Mouse (Mus musculus) layer of hippocampus, postnatal 25 days (tissue): ENCODE measurements around the gene Agap2. TPM values are rescaled to one million over a fixed set of nuclear protein-coding genes. Genes with fewer than 3 reads are reported as not detected.
"Not testable (repeated sequence)": the region's sequence is repeated elsewhere in the genome, so short reads cannot be mapped to it uniquely, and the experiment has no call there.

Experiments used
- DNase-seq, 2 experiments: peaks; one replicate each; pipeline ENCODE4 v3.0.0; 2022; ENCODE audit warnings: mixed read lengths in 2 of 2, low spot score in 1 of 2; ENCODE audit errors: extremely low spot score in 1 of 2
- total RNA-seq, 2 experiments: library from RNA; stranded (reverse); gene quantifications; 2 replicates each; pipeline ENCODE4 v1.2.3; 2021

Agap2 gene
- total RNA-seq, 2 experiments from 2014 or later: 754 to 837 TPM

DNA sequence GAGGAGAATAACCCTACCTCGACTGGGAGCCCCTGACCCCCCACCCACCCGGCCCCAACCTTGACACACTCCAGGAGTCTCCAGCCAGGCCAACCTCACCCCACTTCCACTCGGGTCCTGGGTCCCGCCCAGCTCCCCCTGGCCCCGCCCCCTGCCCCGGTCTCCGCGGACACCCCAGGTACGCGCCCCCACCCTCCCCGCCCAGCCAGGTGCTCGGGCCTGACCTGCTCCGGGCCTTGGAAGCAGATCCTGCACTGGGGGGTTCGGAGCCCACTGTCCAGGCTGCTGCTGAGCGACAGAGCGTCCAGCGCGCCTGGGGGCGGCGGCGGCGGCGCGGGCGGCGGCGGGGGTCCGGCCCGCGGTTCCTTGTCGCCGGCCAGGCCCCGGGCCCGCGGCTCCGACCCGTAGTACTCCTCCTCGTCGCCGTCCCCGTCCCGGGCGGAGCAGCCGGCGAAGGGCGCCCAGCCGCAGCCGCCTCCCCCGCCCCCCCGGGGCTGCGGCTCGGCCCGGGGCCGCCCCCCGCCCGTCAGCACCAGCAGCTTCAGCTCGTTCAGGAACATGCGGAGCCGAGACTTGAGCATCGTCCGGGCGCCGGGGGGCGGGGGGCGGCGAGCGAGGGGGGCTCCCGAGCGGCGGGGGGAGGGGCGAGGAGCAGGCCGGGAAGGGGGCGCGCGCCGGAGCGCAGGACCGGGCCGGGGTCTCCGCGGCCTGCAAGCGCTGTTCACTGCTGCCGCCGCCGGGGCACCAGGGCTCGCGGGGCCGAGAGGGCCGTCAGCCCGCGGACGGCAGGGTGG, 15.7 kb upstream of the Agap2 start:
- peak in 1 of 2 experiments; percentile 35 for DNase-seq

DNA sequence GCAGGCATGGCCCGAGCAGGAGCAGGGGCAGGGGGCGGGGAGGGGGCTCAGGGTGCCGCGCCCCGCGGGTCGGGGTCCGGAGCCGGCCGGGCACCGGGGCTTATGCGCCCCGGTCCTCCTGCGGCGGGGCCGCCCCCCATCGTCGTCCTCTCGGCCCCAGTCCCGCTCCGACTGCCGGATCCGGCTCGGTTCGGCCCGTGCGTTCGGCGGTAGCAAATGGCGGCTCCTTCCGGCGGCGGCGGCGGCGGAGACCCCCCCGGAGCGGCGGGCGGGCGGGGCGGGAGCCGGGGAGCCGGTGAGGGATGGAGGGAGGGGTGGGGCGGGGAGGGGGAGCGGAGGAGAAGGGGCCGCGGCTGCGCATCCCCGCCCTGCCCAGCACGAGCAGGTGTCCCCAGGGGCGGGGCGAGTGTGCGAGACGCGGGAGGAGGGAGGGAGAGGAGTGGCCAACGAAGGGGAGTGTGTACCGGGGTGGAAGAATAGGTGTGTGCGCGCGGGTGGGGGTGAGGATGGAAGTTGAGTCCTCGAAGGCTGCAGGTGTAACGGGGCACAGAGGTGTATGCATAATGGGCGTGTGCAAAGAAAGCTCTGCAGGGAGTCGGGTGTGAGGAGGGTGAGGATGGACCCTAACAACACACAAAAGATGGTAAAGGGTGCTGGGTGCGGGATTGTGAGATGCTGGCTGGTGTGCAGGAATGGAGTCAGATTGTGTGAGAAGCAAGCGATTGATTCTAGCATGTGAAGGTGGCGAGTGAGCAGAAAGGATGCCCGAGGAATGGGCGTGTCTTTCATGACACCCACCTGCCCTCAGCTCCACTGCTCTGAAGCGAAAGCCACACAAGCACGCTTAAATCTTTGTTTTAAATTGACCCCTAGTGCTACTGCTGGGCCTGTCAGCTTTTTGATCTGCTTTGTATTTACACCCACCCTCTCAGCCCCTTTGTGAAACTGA, 14.8 kb upstream of the Agap2 start, which contains the start of gene March9:
Gene March9, minus strand, starts transcription at position 217 of the 949 bp plus-strand sequence.
- DNase-seq: peak; percentile 63 to 64

DNA sequence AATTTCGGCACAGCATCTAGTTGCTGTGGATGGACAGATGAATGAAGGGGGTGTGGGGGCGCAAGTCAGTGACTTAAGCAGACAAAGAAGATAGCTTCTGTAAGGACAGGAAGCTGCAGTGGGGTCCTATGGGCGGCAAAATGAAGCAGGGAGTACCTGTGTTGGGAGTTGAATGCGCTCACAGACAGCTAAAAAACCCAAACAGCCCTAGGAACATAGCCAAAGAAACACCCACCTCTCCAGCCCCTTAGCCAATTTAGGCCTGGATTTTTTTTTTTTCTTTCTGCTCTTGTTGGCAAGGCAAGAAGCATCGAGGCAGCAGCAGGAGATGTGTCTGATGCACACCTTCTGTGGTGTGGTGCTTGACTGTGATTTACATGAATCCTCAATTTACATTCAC, 14.0 kb upstream of the Agap2 start:
- DNase-seq: no peak

DNA sequence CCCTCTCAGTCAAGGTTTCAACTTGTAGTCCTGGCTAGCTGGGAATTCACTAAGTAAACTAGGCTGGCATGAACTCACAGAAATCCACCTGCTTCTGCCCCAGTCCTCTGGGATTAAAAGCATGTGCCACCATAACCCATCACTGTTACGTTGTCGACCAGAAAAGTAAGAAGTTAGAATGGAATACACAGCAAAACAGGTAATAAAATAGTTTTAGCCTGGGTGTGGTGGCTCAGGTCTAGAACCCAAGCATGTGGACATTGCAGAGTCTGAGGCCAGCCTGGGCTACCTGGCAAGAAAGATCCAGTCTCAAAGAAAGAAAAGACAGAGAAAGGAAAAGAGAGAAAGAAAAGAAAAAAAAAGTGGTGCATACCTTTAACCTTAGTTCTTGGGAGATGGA, 13.6 kb upstream of the Agap2 start:
- DNase-seq: no peak

DNA sequence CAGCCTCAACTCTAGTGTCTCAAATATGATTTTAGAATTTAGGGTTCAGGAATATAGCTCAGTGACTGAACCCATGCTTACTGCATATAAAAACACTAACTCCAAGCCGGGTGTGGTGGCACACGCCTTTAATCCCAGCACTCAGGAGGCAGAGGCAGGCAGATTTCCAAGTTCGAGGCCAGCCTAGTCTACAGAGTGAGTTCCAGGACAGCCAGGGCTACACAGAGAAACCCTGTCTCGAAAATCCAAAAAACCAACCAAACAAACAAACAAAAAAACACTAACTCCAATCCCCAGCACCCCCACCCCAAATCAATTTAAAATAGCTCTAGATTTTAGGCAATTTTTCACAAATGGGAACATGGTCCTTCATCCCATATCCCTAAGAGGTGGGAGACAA, 13.0 kb upstream of the Agap2 start:
- DNase-seq: not testable (repeated sequence)

DNA sequence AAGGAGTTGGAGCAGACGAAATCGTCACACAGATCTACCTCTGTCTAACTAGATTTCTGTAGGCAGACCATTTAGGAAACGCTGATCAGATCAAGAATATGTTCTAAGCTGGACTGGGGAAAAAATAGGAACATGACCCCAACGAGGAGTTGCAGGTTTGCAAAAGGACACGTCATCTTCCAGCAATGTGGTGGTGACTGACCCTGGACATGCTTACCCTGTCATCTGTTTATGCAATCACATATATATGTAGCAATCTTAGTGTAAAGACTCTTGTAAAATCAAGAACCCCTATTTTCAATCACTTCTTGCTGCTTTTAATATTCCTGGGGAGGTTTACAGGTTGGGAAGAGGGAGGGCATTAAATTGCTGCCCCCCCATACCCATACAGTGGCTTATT, 12.6 kb upstream of the Agap2 start:
- no peak for DNase-seq

DNA sequence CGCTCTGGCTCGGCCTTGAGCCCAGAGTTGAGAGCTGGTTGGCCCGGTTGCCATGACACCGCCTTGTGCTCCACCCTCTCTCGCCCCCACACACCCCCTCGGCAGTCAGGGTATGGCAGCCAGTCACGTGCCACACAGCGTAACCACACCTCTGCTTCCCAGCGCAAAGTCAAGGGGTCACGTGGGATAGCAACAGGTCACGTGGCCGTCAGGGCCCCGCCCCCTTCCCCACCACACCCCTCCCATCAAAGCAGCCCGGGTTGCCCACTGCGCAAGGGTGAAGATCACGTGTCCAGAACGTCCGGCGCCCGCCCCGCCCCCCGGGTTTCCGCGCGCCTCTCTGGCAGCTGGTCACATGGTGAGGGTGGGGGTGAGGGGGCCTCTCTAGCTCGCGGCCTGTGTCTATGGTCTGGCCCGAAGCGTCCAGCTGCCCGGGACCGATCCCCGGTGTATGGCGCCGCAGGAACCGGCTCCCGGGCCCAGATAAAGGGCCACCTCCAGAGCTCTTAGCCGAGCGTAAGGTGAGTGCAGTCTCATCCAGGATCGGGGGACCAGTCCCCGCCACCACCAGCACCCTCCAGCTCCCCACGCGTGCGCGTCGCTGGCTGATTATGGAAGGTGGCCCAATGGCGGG, 11.7 kb upstream of the Agap2 start, which contains the start of gene Cdk4:
Gene Cdk4, plus strand, starts transcription at position 296 of the 634 bp plus-strand sequence.
- peak; percentile 94 to 97 for DNase-seq

DNA sequence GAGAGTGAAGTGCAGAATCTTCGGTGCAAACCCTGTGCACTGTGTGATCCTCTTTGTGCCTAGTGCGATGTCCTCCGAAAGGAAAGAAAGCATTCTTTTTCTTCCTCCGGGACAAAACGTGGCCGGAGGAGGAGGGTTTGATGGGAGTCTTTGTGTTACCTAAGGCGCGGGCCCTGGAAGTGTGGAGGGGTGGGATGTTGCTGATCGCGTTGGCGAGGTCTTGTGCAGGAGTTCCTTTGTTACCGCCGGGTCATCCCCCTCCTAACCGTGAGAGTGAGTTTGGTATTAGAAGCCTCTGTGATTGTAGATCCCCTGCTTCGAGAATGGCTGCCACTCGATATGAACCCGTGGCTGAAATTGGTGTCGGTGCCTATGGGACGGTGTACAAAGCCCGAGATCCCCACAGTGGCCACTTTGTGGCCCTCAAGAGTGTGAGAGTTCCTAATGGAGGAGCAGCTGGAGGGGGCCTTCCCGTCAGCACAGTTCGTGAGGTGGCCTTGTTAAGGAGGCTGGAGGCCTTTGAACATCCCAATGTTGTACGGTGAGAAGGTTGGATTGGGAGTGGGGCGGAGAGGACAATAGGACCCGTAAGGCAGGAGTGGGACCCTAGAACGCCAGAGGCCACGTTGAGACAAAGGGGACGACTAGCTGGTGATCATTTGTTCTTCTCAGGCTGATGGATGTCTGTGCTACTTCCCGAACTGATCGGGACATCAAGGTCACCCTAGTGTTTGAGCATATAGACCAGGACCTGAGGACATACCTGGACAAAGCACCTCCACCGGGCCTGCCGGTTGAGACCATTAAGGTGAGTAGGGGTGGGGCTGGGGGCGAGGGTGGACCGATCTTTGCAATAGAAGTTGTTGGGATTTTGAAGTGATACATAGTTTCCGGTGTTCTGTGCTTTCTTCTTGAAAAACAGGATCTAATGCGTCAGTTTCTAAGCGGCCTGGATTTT, 10.9 kb upstream of the Agap2 start:
- no peak for DNase-seq

DNA sequence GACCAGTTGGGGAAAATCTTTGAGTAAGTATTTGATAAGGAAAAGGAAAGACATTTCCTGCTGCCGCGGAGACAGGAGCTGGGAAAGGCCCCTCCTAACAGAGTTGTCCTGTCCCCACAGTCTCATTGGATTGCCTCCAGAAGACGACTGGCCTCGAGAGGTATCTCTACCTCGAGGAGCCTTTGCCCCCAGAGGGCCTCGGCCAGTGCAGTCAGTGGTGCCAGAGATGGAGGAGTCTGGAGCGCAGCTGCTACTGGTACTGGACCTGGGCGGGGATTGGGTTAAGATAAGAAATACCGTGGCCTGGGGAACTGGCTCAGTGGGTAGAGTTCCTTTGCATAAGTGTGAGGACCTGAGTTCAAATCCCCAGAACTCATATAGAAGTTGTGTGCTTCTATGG, 9.1 kb upstream of the Agap2 start:
- DNase-seq: no peak

DNA sequence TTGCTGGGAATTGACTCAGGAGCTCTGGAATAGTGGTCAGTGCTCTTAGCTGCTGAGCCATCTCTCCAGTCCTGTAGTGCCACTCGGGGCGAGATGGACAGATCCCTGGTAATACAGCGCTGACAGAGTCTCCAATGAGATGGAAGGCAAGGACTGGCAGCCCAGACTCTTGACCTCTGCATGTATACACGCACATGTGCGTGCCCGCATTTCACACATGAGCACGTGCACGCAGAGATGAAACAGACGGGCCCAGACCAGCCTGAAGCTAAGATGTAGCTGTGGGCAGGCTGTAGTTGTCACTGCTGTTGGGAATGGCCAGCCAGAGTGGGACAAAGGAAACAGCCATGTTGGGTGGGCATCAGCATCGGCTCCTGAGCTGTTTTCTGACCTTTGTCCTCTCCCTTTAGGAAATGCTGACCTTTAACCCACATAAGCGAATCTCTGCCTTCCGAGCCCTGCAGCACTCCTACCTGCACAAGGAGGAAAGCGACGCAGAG, 8.5 kb upstream of the Agap2 start:
- no peak for DNase-seq

DNA sequence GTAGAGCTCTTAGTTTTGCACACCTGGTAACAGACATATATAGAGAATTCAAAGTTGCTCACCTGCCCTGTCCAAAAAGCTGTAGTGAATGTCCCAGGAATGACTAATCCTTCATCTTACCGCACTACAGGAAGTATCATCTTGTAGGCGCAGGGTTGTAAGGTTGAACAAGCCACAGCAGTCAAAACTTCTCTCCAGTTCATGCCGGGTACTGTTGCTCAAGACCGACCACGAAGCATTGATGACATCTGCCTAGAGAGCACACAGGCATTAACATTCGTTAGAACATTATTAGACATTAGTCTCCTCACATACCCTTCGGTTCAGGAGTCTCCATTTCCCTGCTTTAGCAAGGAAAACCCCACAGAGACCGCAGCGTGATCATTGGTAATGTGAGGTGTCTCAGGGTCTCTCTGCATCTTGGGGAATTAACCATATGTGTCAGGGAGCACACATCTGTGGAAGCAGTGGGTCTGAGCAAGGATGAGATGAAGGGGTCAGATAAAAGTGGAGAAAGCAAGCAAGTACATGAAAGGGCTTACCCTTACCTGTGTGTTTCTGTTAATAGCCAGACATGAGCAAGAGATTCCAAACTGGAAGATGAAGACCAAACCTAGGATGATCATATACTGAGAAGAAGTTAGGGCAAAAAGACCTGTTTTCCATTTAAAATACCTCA, 6.6 kb upstream of the Agap2 start:
- no peak for DNase-seq

DNA sequence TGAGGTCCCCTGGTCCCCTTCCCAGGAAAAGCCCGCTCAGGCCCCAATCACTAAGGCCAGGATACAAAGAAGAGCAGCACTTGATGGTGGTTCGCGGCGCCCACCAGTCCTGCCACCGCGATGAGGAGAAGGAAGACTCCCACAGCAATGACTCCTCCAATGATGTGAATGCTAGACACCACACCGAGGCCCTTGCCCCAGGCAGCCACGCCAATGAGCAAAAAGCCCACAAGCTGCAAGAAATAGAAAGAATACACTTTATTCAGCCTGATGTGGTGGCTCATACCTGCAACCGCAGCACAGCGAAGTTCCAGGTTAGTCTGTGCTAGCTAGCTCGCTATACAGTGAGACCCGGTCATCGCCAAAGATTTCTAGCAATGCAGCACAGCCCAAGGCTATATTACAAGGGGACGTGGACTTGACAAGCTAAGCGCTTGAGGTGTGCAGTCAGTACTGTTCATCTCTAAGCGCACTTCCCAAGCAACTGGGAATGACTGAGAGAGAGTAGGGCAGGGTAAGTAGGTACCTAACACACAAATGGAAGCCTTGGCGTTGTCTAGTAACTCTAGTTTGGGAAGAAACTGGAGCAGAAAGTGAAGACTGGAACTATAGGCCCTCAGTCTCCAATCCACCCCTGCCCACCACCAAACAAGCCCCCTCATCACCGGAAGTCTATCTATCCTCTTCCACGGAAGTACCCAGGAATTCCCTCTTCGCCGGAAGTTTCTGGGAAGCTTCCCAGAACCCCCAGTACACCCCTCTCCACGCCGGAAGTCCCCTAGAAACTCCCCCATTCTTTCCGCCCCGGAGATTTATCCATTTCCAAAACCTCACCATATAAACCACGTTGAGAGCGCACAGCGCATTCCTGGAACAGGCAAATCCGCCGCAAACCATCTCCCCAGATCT, 5.5 kb upstream of the Agap2 start:
- no peak for DNase-seq

DNA sequence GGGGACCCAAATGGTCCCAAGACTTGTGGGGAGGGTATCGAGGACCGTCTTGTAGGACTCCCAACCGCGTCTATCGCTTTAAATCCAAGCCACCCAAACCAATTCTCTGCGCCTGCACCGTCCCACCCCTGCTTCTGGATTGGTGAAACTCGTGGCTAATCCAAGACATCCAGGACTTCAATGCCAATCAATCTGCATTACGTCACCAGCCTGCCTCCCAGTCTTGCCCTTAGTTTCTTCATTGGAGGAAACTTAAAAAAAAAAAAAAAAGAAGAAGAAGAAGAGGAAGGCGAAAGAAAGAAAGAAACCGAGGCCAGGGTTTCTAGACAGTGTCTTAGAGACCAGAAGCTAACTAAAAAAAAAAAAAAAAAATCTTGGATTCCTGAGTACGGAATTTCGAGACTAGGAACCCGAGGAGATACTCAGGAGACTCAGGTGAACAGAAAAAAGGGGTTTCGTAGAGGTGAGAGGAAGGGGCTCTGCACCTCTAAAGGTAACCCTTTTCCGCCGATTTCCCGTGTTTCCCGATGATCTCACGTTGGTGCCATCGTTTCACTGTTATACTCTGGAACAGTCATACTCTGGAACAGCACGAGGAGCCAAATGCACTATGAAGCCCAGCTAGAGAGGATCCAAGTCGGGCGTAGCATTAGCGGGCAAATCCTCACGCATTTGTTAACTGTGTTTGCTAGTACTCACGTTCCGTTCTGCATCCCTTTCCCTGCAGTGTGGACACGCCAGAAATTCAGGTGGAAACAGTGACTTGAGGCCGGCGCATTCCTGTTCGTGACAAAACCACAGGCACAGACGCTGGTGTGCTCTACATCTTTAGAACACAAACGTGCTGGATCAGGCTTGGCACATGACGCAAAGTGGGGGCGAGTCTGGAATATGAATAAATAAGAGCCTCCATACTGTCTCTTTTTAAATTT, 4.6 kb upstream of the Agap2 start, which contains the start of gene Tspan31:
Gene Tspan31, minus strand, starts transcription at position 75 of the 932 bp plus-strand sequence.
- peak; percentile 74 to 77 for DNase-seq

DNA sequence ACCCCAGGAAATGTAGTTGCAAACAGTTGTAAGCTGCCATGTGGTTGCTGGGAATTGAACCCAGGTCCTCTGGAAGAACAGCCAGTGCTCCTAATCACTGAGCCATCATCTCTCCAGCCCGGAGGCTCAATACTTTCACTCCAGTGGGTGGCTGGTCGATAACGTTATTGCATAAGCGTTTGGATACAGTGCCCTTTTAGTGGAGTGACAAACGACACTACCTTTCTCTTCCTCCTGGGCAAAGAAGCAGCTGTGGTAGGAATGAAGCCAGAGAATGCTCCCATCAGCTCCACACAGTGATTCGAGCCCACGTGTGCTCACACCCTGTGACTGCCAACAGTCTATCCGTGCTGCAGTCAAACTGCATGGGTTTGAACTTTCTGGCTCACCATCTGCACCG, 3.9 kb upstream of the Agap2 start:
- DNase-seq: no peak

DNA sequence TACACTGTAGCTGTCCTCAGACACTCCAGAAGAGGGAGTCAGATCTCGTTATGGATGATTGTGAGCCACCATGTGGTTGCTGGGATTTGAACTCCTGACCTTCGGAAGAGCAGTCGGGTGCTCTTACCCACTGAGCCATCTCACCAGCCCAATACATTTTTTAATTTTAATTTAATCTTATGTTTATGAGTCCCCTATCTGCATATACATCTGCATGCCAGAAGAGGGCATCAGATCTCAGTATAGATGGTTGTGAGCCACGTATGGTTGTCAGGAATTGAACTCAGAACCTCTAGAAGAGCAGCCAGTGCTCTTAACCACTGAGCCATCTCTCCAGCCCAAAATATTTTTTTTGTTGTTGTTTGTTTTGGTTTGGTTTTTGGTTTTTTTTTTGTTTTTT, 2.8 kb upstream of the Agap2 start:
- DNase-seq: not testable (repeated sequence)

DNA sequence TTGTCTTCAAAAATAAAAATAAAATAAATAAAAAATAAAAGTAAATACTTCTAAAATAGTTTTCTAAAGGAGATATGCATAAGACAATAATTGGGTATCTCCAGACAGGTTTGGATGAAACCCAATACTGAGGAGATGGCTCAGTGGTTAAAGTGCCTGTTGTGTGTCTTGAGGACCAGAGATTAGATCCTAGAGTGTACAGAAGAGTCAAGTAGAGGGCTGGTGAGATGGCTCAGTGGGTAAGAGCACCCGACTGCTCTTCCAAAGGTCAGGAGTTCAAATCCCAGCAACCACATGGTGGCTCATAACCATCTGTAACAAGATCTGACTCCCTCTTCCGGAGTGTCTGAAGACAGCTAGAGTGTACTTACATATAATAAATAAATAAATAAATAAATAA, 2.1 kb upstream of the Agap2 start:
- DNase-seq: not testable (repeated sequence)

DNA sequence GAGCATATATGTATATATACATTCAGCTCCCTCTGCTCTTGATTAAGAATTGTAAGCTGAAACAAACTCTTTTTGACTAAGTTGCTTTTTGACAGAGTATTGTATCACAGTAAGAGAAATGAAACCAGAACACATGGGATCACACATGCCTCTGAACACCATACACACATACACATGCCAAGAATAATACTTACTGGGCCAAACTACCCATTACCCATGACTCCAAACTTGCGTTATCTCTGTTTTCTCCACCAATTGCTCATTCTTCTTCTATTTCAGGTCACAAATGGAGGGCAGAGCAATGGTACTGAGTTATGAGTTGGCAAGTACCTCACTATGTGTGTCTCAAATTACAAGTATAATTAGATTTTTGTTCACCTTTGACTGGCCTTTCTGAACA, 1.1 kb upstream of the Agap2 start:
- no peak for DNase-seq
